Mouse (Mus musculus) thymus, adult 2 months (tissue): Measurements from ENCODE around the gene Ttc39a. TPM values are rescaled to one million over a fixed set of nuclear protein-coding genes. Genes with fewer than 3 reads are reported as not detected.

Experiments used
- DNase-seq: peaks from one replicate; pipeline ENCODE4 v3.0.0; 2021
- H3K27ac ChIP-seq: fragments of 200-500 bp; 2 replicates; pipeline ENCODE4 v1.5.1; 2012; ENCODE audit warnings: low read length, control low read depth; ENCODE audit not compliant: control insufficient read depth, insufficient read depth
- H3K27me3 ChIP-seq: fragments of 200-500 bp; 2 replicates; pipeline ENCODE4 v1.6.1; 2012; ENCODE audit warnings: mild to moderate bottlenecking, low read length, moderate library complexity, mixed read lengths; ENCODE audit not compliant: control insufficient read depth, insufficient read depth
- H3K36me3 ChIP-seq: fragments of 200-500 bp; 2 replicates; pipeline ENCODE4 v1.6.1; 2012; ENCODE audit warnings: mild to moderate bottlenecking, low read length, moderate library complexity; ENCODE audit not compliant: control insufficient read depth, insufficient read depth
- H3K4me1 ChIP-seq: fragments of 200-500 bp; replicated peaks from 2 replicates; pipeline ENCODE4 v1.6.1; 2012; ENCODE audit warnings: low read length; ENCODE audit not compliant: control insufficient read depth, insufficient read depth
- H3K4me3 ChIP-seq: fragments of 200-500 bp; 2 replicates; pipeline ENCODE4 v1.5.1; 2012; ENCODE audit warnings: mild to moderate bottlenecking, low read length, control low read depth, moderate library complexity; ENCODE audit not compliant: control insufficient read depth, insufficient read depth
- CTCF ChIP-seq: fragments of 200-500 bp; IDR thresholded peaks from 2 replicates; pipeline ENCODE4 v1.5.1; 2012; ENCODE audit warnings: mild to moderate bottlenecking, control low read depth, low read length, moderate library complexity, borderline replicate concordance; ENCODE audit not compliant: control insufficient read depth, poor library complexity, insufficient read depth; ENCODE audit errors: extremely low read depth
- POLR2A ChIP-seq: fragments of 200-500 bp; IDR thresholded peaks from 2 replicates; pipeline ENCODE4 v1.6.1; 2012; ENCODE audit warnings: mild to moderate bottlenecking, low read length, control low read depth, moderate library complexity; ENCODE audit not compliant: control insufficient read depth, poor library complexity, insufficient read depth; ENCODE audit errors: extremely low read depth
- WGBS: fragments of 180-500 bp; shearing (Covaris S2); methylation state at CpG from one replicate; pipeline ENCODE4 v1.1.7; 2018; 5-methylcytosine and 5-hydroxymethylcytosine counted together
- polyA plus RNA-seq: library from polyadenylated mRNA; depleted of rRNA; stranded (reverse); fragments of >200 nt; gene quantifications from 2 replicates; pipeline ENCODE4 v1.2.3, GENCODE M21; 2012

The Ttc39a gene
- polyA plus RNA-seq, 1 experiment = 15.0 TPM

GRCm38 (mm10) chr4:109430854-109431253 lies 24.4 kb downstream of the Ttc39a start:
- Histone ChIP-seq H3K36me3 (no peaks in the 10 kb centered on the region), H3K4me1 (no peaks in the 10 kb centered on the region; the same call in 1 of the 2 replicates), H3K4me3 (no peak overlapping the region), H3K27me3 (no peaks in the 10 kb centered on the region), H3K27ac (no peak overlapping the region)
- peak; percentile 64; the same call in 1 of the 2 replicates for TF ChIP-seq CTCF
- TF ChIP-seq POLR2A = no peak
- peak; percentile 48 for DNase-seq
- 47% methylated on average over 13 of the region's 13 CpGs for WGBS

GRCm38 (mm10) chr4:109432668-109433375 lies 26.4 kb downstream of the Ttc39a start:
- no peaks in the 10 kb centered on the region; the same call in 1 of the 2 replicates for H3K4me1 ChIP-seq
- DNase-seq = no peak
- no peaks in the 10 kb centered on the region for H3K27me3 ChIP-seq
- whole genome bisulfite sequencing = 93% methylated on average over 16 of the region's 16 CpGs
- TF ChIP-seq CTCF = no peak
- no peak for TF ChIP-seq POLR2A
- no peaks in the 10 kb centered on the region for H3K36me3 ChIP-seq
- no peak overlapping the region for H3K4me3 ChIP-seq
- no peak overlapping the region for H3K27ac ChIP-seq

DNA sequence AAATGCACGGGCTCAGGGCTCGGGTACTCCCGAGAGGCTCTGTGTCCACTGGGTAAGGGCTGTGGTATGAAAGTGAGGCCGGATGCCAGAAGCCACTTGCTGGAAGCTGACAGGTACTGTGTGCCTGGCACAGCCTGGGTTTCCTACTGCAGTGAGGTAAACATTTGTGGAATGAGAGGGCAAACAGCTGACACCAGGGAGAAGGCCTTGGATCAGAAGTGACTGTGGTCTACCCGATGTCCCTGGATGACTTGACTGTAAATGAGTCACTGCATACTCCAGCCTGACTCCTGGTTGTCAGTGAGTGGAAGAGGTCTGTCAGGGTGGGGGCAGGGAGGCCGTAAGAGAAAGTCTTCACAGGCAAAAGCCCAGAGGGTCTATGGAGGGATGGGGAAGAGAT lies 27.2 kb downstream of the Ttc39a start:
- TF ChIP-seq CTCF (no peak), POLR2A (no peak)
- Histone ChIP-seq H3K4me3 (no peak overlapping the region), H3K27ac (no peak overlapping the region), H3K36me3 (no peaks in the 10 kb centered on the region), H3K4me1 (no peaks in the 10 kb centered on the region; the same call in 1 of the 2 replicates), H3K27me3 (no peaks in the 10 kb centered on the region)
- DNase-seq = no peak
- WGBS = 90% methylated on average over 6 of the region's 6 CpGs

DNA sequence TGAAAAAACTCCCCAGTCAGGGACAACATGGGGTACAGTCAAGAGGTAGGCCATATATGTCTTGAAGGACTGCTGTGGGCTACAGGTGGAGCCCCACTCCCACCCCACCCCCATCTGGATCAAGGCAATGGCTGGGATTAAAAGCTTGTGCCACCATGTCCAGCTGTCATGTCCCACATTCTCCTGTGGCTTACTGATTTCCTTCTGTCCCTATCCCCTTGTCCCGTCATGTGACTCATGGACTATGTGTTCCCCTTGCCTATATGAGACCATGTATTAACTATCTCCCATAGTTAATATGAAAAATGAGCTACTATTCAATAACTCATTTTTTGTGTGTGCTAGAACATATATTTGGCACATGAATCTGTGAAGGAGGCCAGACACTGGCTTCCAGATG lies 27.8 kb downstream of the Ttc39a start:
- H3K36me3 ChIP-seq = no peaks in the 10 kb centered on the region
- no peak for DNase-seq
- H3K4me3 ChIP-seq = no peak overlapping the region
- no peaks in the 10 kb centered on the region; the same call in 1 of the 2 replicates for H3K4me1 ChIP-seq
- H3K27me3 ChIP-seq = no peaks in the 10 kb centered on the region
- WGBS = 100% methylated on average over 1 of the region's 1 CpGs
- H3K27ac ChIP-seq = no peak overlapping the region
- no peak for TF ChIP-seq POLR2A
- no peak for TF ChIP-seq CTCF

- WGBS = 66% methylated on average over 9 of the region's 9 CpGs
- no peak for TF ChIP-seq POLR2A
- peak; percentile 74; the same call in 1 of the 2 replicates for TF ChIP-seq CTCF
- Histone ChIP-seq H3K4me1 (no peaks in the 10 kb centered on the region; the same call in 1 of the 2 replicates), H3K4me3 (no peak overlapping the region), H3K27ac (no peak overlapping the region), H3K27me3 (no peaks in the 10 kb centered on the region), H3K36me3 (no peaks in the 10 kb centered on the region)
- peak; percentile 66 for DNase-seq
Measured at GRCm38 (mm10) chr4:109437913-109438878, 31.8 kb downstream of the Ttc39a start.

GRCm38 (mm10) chr4:109439101-109439500 lies 32.7 kb downstream of the Ttc39a start:
- 61% methylated on average over 8 of the region's 8 CpGs for WGBS
- Histone ChIP-seq H3K36me3 (no peaks in the 10 kb centered on the region), H3K4me1 (no peaks in the 10 kb centered on the region; the same call in 1 of the 2 replicates), H3K27me3 (no peaks in the 10 kb centered on the region), H3K27ac (no peak overlapping the region), H3K4me3 (no peak overlapping the region)
- DNase-seq = no peak
- TF ChIP-seq POLR2A = no peak
- TF ChIP-seq CTCF = no peak
